Mouse (Mus musculus) MEL (cell line): Measurements from ENCODE around the gene Fam13c. TPM values are rescaled to one million over a fixed set of nuclear protein-coding genes. Genes with fewer than 3 reads are reported as not detected.

Experiments used
- DNase-seq: peaks from one replicate; pipeline ENCODE4 v3.0.0; 2011; ENCODE audit warnings: low read depth, low spot score
- H3K27ac ChIP-seq: 2 replicates; pipeline ENCODE4 v1.5.1; 2012; ENCODE audit warnings: low read depth, mild to moderate bottlenecking, control low read depth, low read length, moderate library complexity; ENCODE audit not compliant: control insufficient read depth
- H3K27me3 ChIP-seq, 2 experiments: fragments of 150-350 bp in 1 of 2; sonication (generic) in 1 of 2; 2 replicates each; pipeline ENCODE4 v1.6.1; 2012; ENCODE audit warnings: low read length in 2 of 2, mild to moderate bottlenecking in 2 of 2, improper control_type of control experiment in 1 of 2, moderate library complexity in 1 of 2; ENCODE audit not compliant: insufficient read depth in 2 of 2, control insufficient read depth in 1 of 2
- H3K36me3 ChIP-seq, 2 experiments: 2 replicates each; pipeline ENCODE4 v1.6.1; 2012 to 2014; ENCODE audit warnings: low read length in 2 of 2, improper control_type of control experiment in 1 of 2, inconsistent platforms in 1 of 2, mild to moderate bottlenecking in 1 of 2; ENCODE audit not compliant: insufficient read depth in 2 of 2, control insufficient read depth in 1 of 2
- H3K4me1 ChIP-seq, 2 experiments: fragments of 150-350 bp in 1 of 2; sonication (generic) in 1 of 2; 2 replicates each; pipeline ENCODE4 v1.6.1; 2012; ENCODE audit warnings: low read length in 2 of 2, improper control_type of control experiment in 1 of 2, mild to moderate bottlenecking in 1 of 2; ENCODE audit not compliant: insufficient read depth in 2 of 2, control insufficient read depth in 1 of 2
- H3K4me3 ChIP-seq, 2 experiments: fragments of 150-350 bp in 1 of 2; sonication (generic) in 1 of 2; 2 replicates each; pipeline ENCODE4 v1.5.1; 2012; ENCODE audit warnings: low read depth in 2 of 2, low read length in 2 of 2, mild to moderate bottlenecking in 2 of 2, moderate library complexity in 2 of 2, control low read depth in 1 of 2, improper control_type of control experiment in 1 of 2; ENCODE audit not compliant: control insufficient read depth in 1 of 2, insufficient read depth in 1 of 2
- H3K79me2 ChIP-seq: 2 replicates; pipeline ENCODE4 v1.6.1; 2012; ENCODE audit warnings: mild to moderate bottlenecking, low read length, moderate library complexity; ENCODE audit not compliant: control insufficient read depth, poor library complexity, insufficient read depth
- H3K9ac ChIP-seq: 2 replicates; pipeline ENCODE4 v1.6.1; 2012; ENCODE audit warnings: low read depth, mild to moderate bottlenecking, control low read depth, low read length, moderate library complexity; ENCODE audit not compliant: control insufficient read depth, poor library complexity, severe bottlenecking
- H3K9me3 ChIP-seq: fragments of 150-350 bp; sonication (generic); replicated peaks from 2 replicates; pipeline ENCODE4 v1.6.1; 2012; ENCODE audit warnings: mild to moderate bottlenecking, low read length, improper control_type of control experiment, moderate library complexity; ENCODE audit not compliant: insufficient read depth
- BHLHE40 ChIP-seq: IDR thresholded peaks from 2 replicates; pipeline ENCODE4 v1.6.1; 2012; ENCODE audit warnings: low read depth, mild to moderate bottlenecking, inconsistent platforms, low read length, improper control_type of control experiment, borderline replicate concordance
- CHD1 ChIP-seq: IDR thresholded peaks from 2 replicates; pipeline ENCODE4 v1.6.1; 2012; ENCODE audit warnings: low read depth, mild to moderate bottlenecking, inconsistent platforms, low read length, improper control_type of control experiment
- CTCF ChIP-seq, 3 experiments: IDR thresholded peaks in 2 of 3; conservative IDR thresholded peaks in 1 of 3; 2 replicates each; pipeline ENCODE4 v1.5.1; 2011 to 2012; ENCODE audit warnings: low read length in 3 of 3, low read depth in 2 of 3, mild to moderate bottlenecking in 2 of 3, improper control_type of control experiment in 1 of 3, inconsistent platforms in 1 of 3, mixed read lengths in 1 of 3, moderate library complexity in 1 of 3; ENCODE audit not compliant: control insufficient read depth in 1 of 3, insufficient read depth in 1 of 3, poor library complexity in 1 of 3, severe bottlenecking in 1 of 3
- ELF1 ChIP-seq: IDR thresholded peaks from 2 replicates; pipeline ENCODE4 v1.6.1; 2014; ENCODE audit warnings: low read depth, mild to moderate bottlenecking, inconsistent platforms, low read length, improper control_type of control experiment, moderate library complexity
- EP300 ChIP-seq, 2 experiments: IDR thresholded peaks; 2 replicates each; pipeline ENCODE4 v1.6.1; 2011; ENCODE audit warnings: improper control_type of control experiment in 2 of 2, low read length in 2 of 2, low read depth in 1 of 2, mild to moderate bottlenecking in 1 of 2
- ETS1 ChIP-seq: IDR thresholded peaks from 2 replicates; pipeline ENCODE4 v1.6.1; 2012; ENCODE audit warnings: low read depth, mild to moderate bottlenecking, inconsistent platforms, low read length, improper control_type of control experiment, moderate library complexity
- GABPA ChIP-seq: IDR thresholded peaks from 2 replicates; pipeline ENCODE4 v1.6.1; 2012; ENCODE audit warnings: low read depth, mild to moderate bottlenecking, inconsistent platforms, low read length, improper control_type of control experiment, moderate library complexity
- GATA1 ChIP-seq: IDR thresholded peaks from 2 replicates; pipeline ENCODE4 v1.6.1; 2011; ENCODE audit warnings: low read depth, low read length, improper control_type of control experiment
- HCFC1 ChIP-seq: IDR thresholded peaks from 2 replicates; pipeline ENCODE4 v1.6.1; 2012; ENCODE audit warnings: low read depth, mild to moderate bottlenecking, inconsistent platforms, low read length, improper control_type of control experiment, moderate library complexity
- JUND ChIP-seq: IDR thresholded peaks from 2 replicates; pipeline ENCODE4 v1.6.1; 2011; ENCODE audit warnings: low read depth, mild to moderate bottlenecking, improper control_type of control experiment, low read length
- KAT2A ChIP-seq: conservative IDR thresholded peaks from 2 replicates; pipeline ENCODE4 v1.6.1; 2012; ENCODE audit warnings: low read depth, low read length, improper control_type of control experiment, inconsistent platforms
- MAZ ChIP-seq: IDR thresholded peaks from 2 replicates; pipeline ENCODE4 v1.6.1; 2012; ENCODE audit warnings: low read depth, mild to moderate bottlenecking, inconsistent platforms, low read length, improper control_type of control experiment
- MEF2A ChIP-seq: IDR thresholded peaks from 2 replicates; pipeline ENCODE4 v1.6.1; 2014; ENCODE audit warnings: low read depth, mild to moderate bottlenecking, inconsistent platforms, low read length, improper control_type of control experiment; ENCODE audit not compliant: poor library complexity, insufficient replicate concordance, severe bottlenecking; ENCODE audit errors: extremely low read depth
- MXI1 ChIP-seq: IDR thresholded peaks from 2 replicates; pipeline ENCODE4 v1.6.1; 2011; ENCODE audit warnings: mild to moderate bottlenecking, low read depth, low read length, improper control_type of control experiment
- POLR2AphosphoS2 ChIP-seq: IDR thresholded peaks from 2 replicates; pipeline ENCODE4 v1.6.1; 2011; ENCODE audit warnings: low read length, improper control_type of control experiment
- POLR2AphosphoS5 ChIP-seq: IDR thresholded peaks from 2 replicates; pipeline ENCODE4 v1.6.1; 2012; ENCODE audit warnings: low read depth, borderline replicate concordance, mild to moderate bottlenecking, inconsistent platforms, low read length, moderate library complexity, mixed read lengths
- RCOR1 ChIP-seq: IDR thresholded peaks from 2 replicates; pipeline ENCODE4 v1.6.1; 2012; ENCODE audit warnings: low read depth, mild to moderate bottlenecking, inconsistent platforms, low read length, improper control_type of control experiment
- SMC3 ChIP-seq: IDR thresholded peaks from 2 replicates; pipeline ENCODE4 v1.6.1; 2011; ENCODE audit warnings: low read depth, low read length, improper control_type of control experiment
- TAL1 ChIP-seq: IDR thresholded peaks from 2 replicates; pipeline ENCODE4 v1.6.1; 2012; ENCODE audit warnings: mild to moderate bottlenecking, inconsistent platforms, low read length, moderate library complexity, mixed read lengths
- TCF12 ChIP-seq: IDR thresholded peaks from 2 replicates; pipeline ENCODE4 v1.6.1; 2014; ENCODE audit warnings: low read depth, mild to moderate bottlenecking, inconsistent platforms, low read length, improper control_type of control experiment, moderate library complexity
- UBTF ChIP-seq: IDR thresholded peaks from 2 replicates; pipeline ENCODE4 v1.6.1; 2012; ENCODE audit warnings: low read depth, mild to moderate bottlenecking, inconsistent platforms, low read length, improper control_type of control experiment, moderate library complexity, borderline replicate concordance; ENCODE audit not compliant: insufficient read depth
- USF1 ChIP-seq: IDR thresholded peaks from 2 replicates; pipeline ENCODE4 v1.6.1; 2014; ENCODE audit warnings: low read depth, mild to moderate bottlenecking, inconsistent platforms, low read length, improper control_type of control experiment, moderate library complexity
- USF2 ChIP-seq, 2 experiments: IDR thresholded peaks; 2 replicates each; pipeline ENCODE4 v1.6.1; 2011 to 2012; ENCODE audit warnings: improper control_type of control experiment in 2 of 2, low read length in 2 of 2, borderline replicate concordance in 1 of 2, inconsistent platforms in 1 of 2, low read depth in 1 of 2, mild to moderate bottlenecking in 1 of 2; ENCODE audit not compliant: insufficient read depth in 1 of 2
- ZC3H11A ChIP-seq: IDR thresholded peaks from 2 replicates; pipeline ENCODE4 v1.6.1; 2012; ENCODE audit warnings: low read depth, mild to moderate bottlenecking, inconsistent platforms, low read length, improper control_type of control experiment
- ZNF384 ChIP-seq: IDR thresholded peaks from 2 replicates; pipeline ENCODE4 v1.6.1; 2012; ENCODE audit warnings: low read depth, mild to moderate bottlenecking, inconsistent platforms, low read length, improper control_type of control experiment
- polyA plus RNA-seq, 2 experiments: library from polyadenylated mRNA; stranded (reverse) in 1 of 2; unstranded in 1 of 2; fragments of >175 nt in 1 of 2; fragments of >200 nt in 1 of 2; gene quantifications; 2 replicates each; pipeline versions ENCODE4 v1.2.1 to v1.2.4; 2012; ENCODE audit warnings: low replicate concordance in 2 of 2, low read depth in 1 of 2; ENCODE audit not compliant: insufficient read length in 2 of 2, insufficient read depth in 1 of 2, missing spikeins in 1 of 2
- total RNA-seq: library from RNA; depleted of rRNA; stranded (reverse); fragments of 300-350 nt; gene quantifications from 2 replicates; pipeline ENCODE4 v1.2.3, GENCODE M21; 2012

The Fam13c gene
- total and polyA plus RNA-seq, 3 experiments: not detected

- Histone ChIP-seq H3K9ac (no peak overlapping the region), H3K27ac (no peak overlapping the region), H3K4me1 (no peaks in the 10 kb centered on the region), H3K79me2 (no peaks in the 10 kb centered on the region), H3K27me3 (no peaks in the 10 kb centered on the region), H3K4me3 (no peak overlapping the region), H3K9me3 (no peaks in the 10 kb centered on the region)
- TF ChIP-seq RCOR1 (no peak), CTCF (IDR thresholded peaks at IDR 0.05 in 2 of 3, conservative IDR thresholded peaks at IDR 0.05 in 1 of 3; ENCODE audit: control insufficient read depth in 1 of 3, insufficient read depth in 1 of 3, low read depth in 2 of 3, low read length in 3 of 3, poor library complexity in 1 of 3, severe bottlenecking in 1 of 3) (no peak), MEF2A (no peak), ZC3H11A (no peak), JUND (no peak), GATA1 (no peak), HCFC1 (no peak), POLR2AphosphoS5 (no peak), MXI1 (no peak), MAZ (no peak), SMC3 (no peak), ETS1 (no peak), TCF12 (no peak), ZNF384 (no peak), USF2 (IDR thresholded peaks at IDR 0.05; ENCODE audit: borderline replicate concordance in 1 of 2, insufficient read depth in 1 of 2, low read depth in 1 of 2, low read length in 2 of 2) (no peak), ELF1 (no peak)
- TF ChIP-seq, all 39 proteins: peak for 0
- no peaks in the 10 kb centered on the region for H3K36me3 ChIP-seq
- DNase-seq: no peak
Observed at GRCm38 (mm10) chr10:70442623-70443022, 2.3 kb downstream of the Fam13c start.

- Histone ChIP-seq H3K9me3 (no peaks in the 10 kb centered on the region), H3K79me2 (no peaks in the 10 kb centered on the region), H3K4me1 (no peaks in the 10 kb centered on the region), H3K27ac (no peak overlapping the region), H3K9ac (no peak overlapping the region), H3K36me3 (no peaks in the 10 kb centered on the region), H3K4me3 (no peak overlapping the region), H3K27me3 (no peaks in the 10 kb centered on the region)
- DNase-seq: no peak
- no peak for TF ChIP-seq MAZ
- no peak for TF ChIP-seq BHLHE40
- TF ChIP-seq KAT2A: no peak
- no peak for TF ChIP-seq CHD1
- TF ChIP-seq UBTF: no peak
- TF ChIP-seq USF1: no peak
- no peak for TF ChIP-seq TAL1
- TF ChIP-seq GABPA: no peak
- TF ChIP-seq ZC3H11A: no peak
- TF ChIP-seq POLR2AphosphoS2: no peak
- no peak for TF ChIP-seq EP300 (IDR thresholded peaks at IDR 0.05; ENCODE audit: low read depth in 1 of 2, low read length in 2 of 2)
Observed at GRCm38 (mm10) chr10:70447787-70448186, 7.5 kb downstream of the Fam13c start.
